Mouse (Mus musculus) heart, postnatal 10 days (tissue): ENCODE results near the gene Pik3cd. TPM values are rescaled to one million over a fixed set of nuclear protein-coding genes. Genes with fewer than 3 reads are reported as not detected.
"Not testable (repeated sequence)": the region's sequence is repeated elsewhere in the genome, so short reads cannot be mapped to it uniquely, and the experiment has no call there.

Source experiments
- DNase-seq, 2 experiments: peaks; one replicate each; pipeline ENCODE4 v3.0.0; 2021
- intact Hi-C: fragments of 180-260 bp; cut with DNase I; formaldehyde crosslinking; loops from one replicate; pipeline ENCODE4 v1.15.1; 2025
- microRNA-seq, 2 experiments: library from miRNA; unstranded; fragments of <30 nt; microRNA quantifications; one replicate each; pipeline ENCODE4 v1.2.0; 2022
- total RNA-seq, 2 experiments: library from RNA; stranded (reverse); gene quantifications; 2 replicates each; pipeline ENCODE4 v1.2.3; 2021

Pik3cd gene
- total RNA-seq, 2 experiments from 2014 or later, result 4.1 to 4.6 TPM

DNA sequence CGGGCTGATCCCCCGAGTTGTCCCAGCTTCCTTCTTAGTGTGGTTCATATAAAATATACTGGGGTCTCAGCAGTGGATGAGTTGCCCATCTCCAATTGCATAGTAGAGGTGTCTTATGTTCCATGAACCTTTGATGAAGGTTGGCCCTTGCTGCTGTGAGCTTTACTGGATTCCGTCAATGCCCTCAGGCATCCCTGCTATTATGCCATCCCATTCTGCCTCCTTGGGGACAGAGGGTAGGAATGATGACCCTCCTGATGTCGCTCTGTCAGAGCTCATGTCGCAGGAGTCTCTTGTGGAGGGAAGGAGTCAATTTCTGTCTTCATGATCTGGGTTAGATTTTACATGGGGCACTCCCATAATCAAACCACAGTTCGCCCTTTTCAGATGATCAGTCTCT, 88.9 kb downstream of the Pik3cd start:
- intact Hi-C loops, result loop anchor here (5.0 to 10.0 kb wide), 3 partner anchors 116 to 469 kb away; no protein-coding TSS in a partner anchor
- DNase-seq, result not testable (repeated sequence)

- DNase-seq, result peak; percentile 45 to 76
- intact Hi-C loops, result loop anchor here (1.0 to 10.0 kb wide), 5 partner anchors 23 to 467 kb away; no protein-coding TSS in a partner anchor
Measured at GRCm38 (mm10) chr4:149611376-149612044, 90.9 kb downstream of the Pik3cd start.

GRCm38 (mm10) chr4:149609256-149610025, 92.9 kb downstream of the Pik3cd start:
- no peak for DNase-seq
- intact Hi-C loops, result loop anchor here (2.0 to 10.0 kb wide), 4 partner anchors 21 to 465 kb away; no protein-coding TSS in a partner anchor

DNA sequence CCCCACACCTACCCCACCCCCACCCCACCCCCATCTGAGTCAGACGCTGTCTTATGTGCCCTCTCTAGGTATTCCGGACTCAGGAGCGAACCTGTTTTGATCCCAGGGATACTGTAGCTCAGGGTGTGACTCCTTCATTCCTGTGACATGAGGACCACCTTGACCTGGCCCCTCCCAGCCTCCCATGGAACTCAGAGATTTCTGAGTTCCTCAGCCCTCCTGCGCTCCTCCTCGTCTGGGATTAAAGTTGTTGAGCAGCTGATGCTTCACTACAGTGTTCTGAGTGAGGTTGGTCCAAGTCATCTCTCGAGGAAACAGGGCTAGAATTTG, 94.1 kb downstream of the Pik3cd start:
- intact Hi-C loops, result no loop called here

GRCm38 (mm10) chr4:149607591-149608308, 94.6 kb downstream of the Pik3cd start:
- intact Hi-C loops, result no loop called here
- DNase-seq, result peak; percentile 39 to 64

More for the DNA sequence above, 94.1 kb downstream of the Pik3cd start:
- no peak for DNase-seq

GRCm38 (mm10) chr4:149606766-149607358, 95.5 kb downstream of the Pik3cd start:
- intact Hi-C loops, result no loop called here
- no peak for DNase-seq

DNA sequence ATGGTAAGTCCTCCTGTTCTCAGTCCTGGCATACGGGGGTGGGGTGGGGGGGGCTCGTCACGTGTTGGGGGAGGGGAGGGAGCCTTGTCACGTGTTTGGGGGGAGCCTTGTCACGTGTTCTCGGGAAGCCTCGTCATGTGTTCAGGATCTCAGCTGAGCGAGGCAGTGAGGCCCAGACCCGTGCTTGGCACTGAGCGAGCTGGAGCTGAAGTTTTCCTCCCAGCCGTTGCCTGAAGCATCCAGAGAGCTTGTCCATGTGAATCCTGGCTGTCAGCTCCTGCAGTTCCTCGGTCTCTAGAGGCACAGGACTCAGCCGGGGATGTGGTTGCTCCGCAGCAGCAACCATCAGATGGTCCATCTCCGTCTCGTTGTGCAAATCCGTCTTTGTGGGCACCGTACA, 96.3 kb downstream of the Pik3cd start:
- DNase-seq, result peak in 1 of 2 experiments; percentile 35
- intact Hi-C loops, result no loop called here

DNA sequence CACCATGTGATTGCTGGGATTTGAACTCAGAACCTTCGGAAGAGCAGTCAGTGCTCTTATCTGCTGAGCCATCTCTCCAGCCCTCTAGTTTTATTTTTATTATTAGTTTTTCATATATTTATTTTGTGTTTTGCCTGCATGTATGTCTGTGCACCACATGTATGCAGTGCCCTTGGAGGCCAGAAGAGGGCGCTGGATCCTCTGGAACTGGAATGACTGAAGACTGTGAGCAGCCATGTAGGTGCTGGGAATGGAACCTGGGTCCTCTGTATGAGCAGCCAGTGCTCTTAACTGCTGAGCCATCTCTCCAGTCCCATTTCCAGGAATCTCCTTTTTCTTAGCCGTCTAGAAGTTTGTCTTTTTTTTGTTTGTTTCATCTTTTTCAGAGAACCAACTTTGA, 97.9 kb downstream of the Pik3cd start:
- no peak for DNase-seq

GRCm38 (mm10) chr4:149603860-149604259, 98.5 kb downstream of the Pik3cd start:
- no peak for DNase-seq
- intact Hi-C loops, result no loop called here

More for the DNA sequence above, 97.9 kb downstream of the Pik3cd start:
- intact Hi-C loops, result no loop called here

DNA sequence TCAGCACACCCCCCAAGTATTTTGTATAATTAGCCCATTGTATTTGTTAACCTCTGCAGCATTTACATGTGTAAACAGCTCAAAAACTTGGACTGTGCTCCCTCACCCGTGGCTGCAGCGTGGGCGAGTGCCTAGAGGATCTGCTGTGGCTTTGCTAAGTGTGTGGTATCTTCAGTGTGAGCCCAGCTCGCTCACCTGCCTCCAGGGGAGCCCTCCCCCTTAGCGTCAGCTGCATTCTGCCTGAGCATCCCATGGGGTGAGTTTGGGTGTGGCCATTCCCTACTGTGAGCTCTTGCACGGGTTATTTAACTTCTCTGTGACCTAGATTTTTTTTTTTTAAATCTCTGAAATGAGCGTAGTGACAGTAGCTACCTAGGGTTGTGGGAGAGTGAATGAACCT, 100.1 kb downstream of the Pik3cd start:
- DNase-seq, result no peak
- intact Hi-C loops, result no loop called here

- intact Hi-C loops, result no loop called here
- DNase-seq, result no peak
Measured at GRCm38 (mm10) chr4:149601484-149601883, 100.9 kb downstream of the Pik3cd start.

GRCm38 (mm10) chr4:149600130-149600529, 102.2 kb downstream of the Pik3cd start:
- DNase-seq, result no peak
- intact Hi-C loops, result no loop called here

GRCm38 (mm10) chr4:149599549-149599948, 102.8 kb downstream of the Pik3cd start:
- intact Hi-C loops, result no loop called here

More at GRCm38 (mm10) chr4:149599549-149599948, 102.8 kb downstream of the Pik3cd start:
- no peak for DNase-seq

Small RNA genes lying within 50 kb of the gene (microRNA-seq; reads per million reads assigned to microRNA genes)
- gene Mir7023, result 0 to 0.70 reads per million in 2 experiments

Other genes with a start within 250 kb of the Pik3cd start
- 10 to 100 TPM; 35.2 to 76.0 TPM for gene Rbp7, start 247.6 kb downstream of the Pik3cd start, total RNA-seq
- gene Tmem274, start 225.2 kb downstream of the Pik3cd start, total RNA-seq, result not detected
- 10 to 100 TPM; 20.0 to 20.5 TPM for gene Nmnat1, start 217.4 kb downstream of the Pik3cd start, total RNA-seq
- 10 to 100 TPM; 54.9 to 59.9 TPM for gene Lzic, start 217.3 kb downstream of the Pik3cd start, total RNA-seq
- gene Ctnnbip1, start 184.3 kb downstream of the Pik3cd start, total RNA-seq, result 10 to 100 TPM; 57.2 to 63.7 TPM
- 10 to 100 TPM; 84.3 to 88.1 TPM for gene Clstn1, start 116.1 kb downstream of the Pik3cd start, total RNA-seq
- gene Tmem201, start 35.5 kb upstream of the Pik3cd start, total RNA-seq, result 10 to 100 TPM; 82.8 to 88.9 TPM
- 10 to 100 TPM; 10.3 to 19.6 TPM for gene Slc25a33, start 71.7 kb upstream of the Pik3cd start, total RNA-seq